Mouse (Mus musculus) midbrain, embryonic 13.5 days (tissue): Measurements from ENCODE around the gene Mageb5. TPM values are rescaled to one million over a fixed set of nuclear protein-coding genes. Genes with fewer than 3 reads are reported as not detected.
"Not testable (repeated sequence)": the region's sequence is repeated elsewhere in the genome, so short reads cannot be mapped to it uniquely, and the experiment has no call there.

Source experiments
- ATAC-seq: fragments of 200-750 bp; cut with Nextera tagmentation; 2 replicates; pipeline ENCODE4 v1.8.0; 2017; ENCODE audit warnings: mild to moderate bottlenecking, moderate TSS enrichment, moderate library complexity
- H3K27ac ChIP-seq: fragments of 300-500 bp; sonication (generic); 2 replicates; pipeline ENCODE4 v1.5.1; 2015; ENCODE audit warnings: inconsistent platforms, mild to moderate bottlenecking, moderate library complexity
- H3K27me3 ChIP-seq: fragments of 300-500 bp; sonication (generic); 2 replicates; pipeline ENCODE4 v1.6.1; 2015; ENCODE audit warnings: mild to moderate bottlenecking, inconsistent platforms
- H3K36me3 ChIP-seq: fragments of 300-500 bp; sonication (generic); 2 replicates; pipeline ENCODE4 v1.6.1; 2015; ENCODE audit warnings: mild to moderate bottlenecking, inconsistent platforms
- H3K4me1 ChIP-seq: fragments of 300-500 bp; sonication (generic); replicated peaks from 2 replicates; pipeline ENCODE4 v1.6.1; 2015; ENCODE audit warnings: inconsistent platforms
- H3K4me2 ChIP-seq: fragments of 300-500 bp; sonication (generic); replicated peaks from 2 replicates; pipeline ENCODE4 v1.6.1; 2015; ENCODE audit warnings: moderate library complexity, mild to moderate bottlenecking, inconsistent platforms
- H3K4me3 ChIP-seq: fragments of 300-500 bp; sonication (generic); replicated peaks from 2 replicates; pipeline ENCODE4 v1.5.1; 2015; ENCODE audit warnings: mild to moderate bottlenecking, inconsistent platforms
- H3K9ac ChIP-seq: fragments of 300-500 bp; sonication (generic); replicated peaks from 2 replicates; pipeline ENCODE4 v1.6.1; 2015; ENCODE audit warnings: mild to moderate bottlenecking, inconsistent platforms
- H3K9me3 ChIP-seq: fragments of 300-500 bp; sonication (generic); 2 replicates; pipeline ENCODE4 v1.6.1; 2016; ENCODE audit warnings: mild to moderate bottlenecking, inconsistent platforms
- WGBS: fragments of 180-500 bp; shearing (Covaris S2); methylation state at CpG from one replicate; pipeline ENCODE4 v1.1.7; 2015; 5-methylcytosine and 5-hydroxymethylcytosine counted together
- polyA plus RNA-seq: library from polyadenylated mRNA; unstranded; fragments of >200 nt; fragmentation: Nextera tagmentation; extraction: Ambion mirVana; gene quantifications from 2 replicates; pipeline ENCODE4 v1.2.1, GENCODE M21; 2015

Gene Mageb5
- polyA plus RNA-seq, result not detected in 2 replicates

GRCm38 (mm10) chrX:91782918-91783317 is at the start of gene Mageb5:
Gene Mageb5, minus strand, starts transcription at chrX:91783018.
- H3K9me3 ChIP-seq, H3K27me3 ChIP-seq, H3K27ac ChIP-seq, H3K36me3 ChIP-seq, ATAC-seq, H3K4me2 ChIP-seq, H3K4me3 ChIP-seq, H3K9ac ChIP-seq, H3K4me1 ChIP-seq: not testable (repeated sequence)
- 91% methylated on average over 1 of the region's 1 CpGs for WGBS

- H3K9me3 ChIP-seq, H3K4me2 ChIP-seq, H3K9ac ChIP-seq, H3K27me3 ChIP-seq, H3K27ac ChIP-seq, H3K4me1 ChIP-seq, H3K36me3 ChIP-seq, H3K4me3 ChIP-seq, ATAC-seq: not testable (repeated sequence)
- no CpG with 5 or more reads among the region's 1 CpGs for WGBS
Observed at GRCm38 (mm10) chrX:91759591-91760226, 23.1 kb downstream of the Mageb5 start.

Other genes with a start within 250 kb of the Mageb5 start
- not detected in 2 replicates for gene 1700084M14Rik, start 207.1 kb downstream of the Mageb5 start, polyA plus RNA-seq
- not detected in 2 replicates for gene Gm14781, start 150.8 kb downstream of the Mageb5 start, polyA plus RNA-seq
- gene Mageb1, start 233.3 kb upstream of the Mageb5 start, polyA plus RNA-seq, result not detected in 2 replicates